ENCODE assay signal across 8 mouse cellular contexts in the genomic region with DNA sequence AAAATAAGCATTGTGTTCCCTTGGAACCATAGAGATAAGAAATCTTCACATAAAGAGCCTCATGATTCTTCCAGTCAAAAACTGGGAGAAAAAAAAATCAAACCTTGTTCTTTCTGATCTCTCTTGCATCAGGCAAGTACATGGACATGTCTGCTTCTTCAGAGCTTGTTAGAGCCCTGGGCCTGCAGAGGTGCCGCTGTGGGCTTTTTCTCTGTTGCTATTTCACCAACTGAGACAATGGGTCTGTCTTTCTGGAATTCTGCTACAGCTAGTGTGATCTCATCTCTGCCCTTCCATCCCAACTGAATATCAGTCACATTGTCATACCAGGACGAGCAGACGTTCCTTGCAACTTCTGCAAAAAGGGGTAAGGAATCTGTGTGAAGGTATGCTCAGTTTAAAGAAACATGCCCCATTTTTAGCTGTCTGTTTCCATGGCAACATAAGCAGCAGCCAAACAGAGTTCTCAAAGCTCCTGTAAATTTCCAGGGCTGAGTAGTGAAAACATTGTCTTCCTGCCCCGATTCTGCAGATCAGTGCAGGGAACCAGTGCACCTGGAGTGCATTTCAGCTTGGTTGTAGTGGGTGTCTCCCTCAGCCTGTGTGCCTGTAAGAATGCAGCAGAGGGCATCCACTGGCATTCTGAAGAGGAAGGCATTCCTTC.
DNase-seq lines count a peak whose midpoint lies in the region; ATAC-seq lines count a peak whose summit lies in the region.

No protein-coding gene starts in this region.

- 9% methylated on average over 4 of the region's 4 CpGs for WGBS in forebrain, embryonic 15.5 days
- WGBS in neural tube, embryonic 15.5 days, result 23% methylated on average over 4 of the region's 4 CpGs

- H3K4me2 ChIP-seq in forebrain, embryonic 15.5 days (replicated peaks), result peak overlapping the region; percentile 22
- H3K4me2 ChIP-seq in neural tube, embryonic 15.5 days, result peak overlapping the region; percentile 25

- H3K27me3 ChIP-seq in forebrain, embryonic 15.5 days, result no peaks in the 10 kb centered on the region
- no peaks in the 10 kb centered on the region for H3K27me3 ChIP-seq in neural tube, embryonic 15.5 days (replicated peaks)

- peak; percentile 67 to 78 for DNase-seq in frontal cortex, adult 2 months (ENCODE audit: extremely low spot score in 1 of 2, low spot score in 1 of 2)
- no peak for DNase-seq in frontal cortex, postnatal 10 days (ENCODE audit: low spot score in 2 of 2)
- DNase-seq in MN1 (ENCODE audit: low spot score), result peak; percentile 26
- peak; percentile 39 to 43 for DNase-seq in layer of hippocampus, postnatal 36 days
- DNase-seq in gastrocnemius, postnatal 10 days, result no peak
- DNase-seq in spleen, postnatal 14 days (ENCODE audit: low spot score in 2 of 2), result no peak

- ATAC-seq in forebrain, embryonic 15.5 days (replicated peaks), result peak; percentile 53; the same call in 1 of the 2 replicates
- ATAC-seq in neural tube, embryonic 15.5 days (ENCODE audit: low FRiP score), result peak; percentile 61

- no peak overlapping the region; the same call in 1 of the 2 replicates for H3K9ac ChIP-seq in forebrain, embryonic 15.5 days (replicated peaks)
- H3K9ac ChIP-seq in neural tube, embryonic 15.5 days (replicated peaks), result no peak overlapping the region; the same call in 1 of the 2 replicates

- H3K4me3 ChIP-seq in forebrain, embryonic 15.5 days, result no peak overlapping the region
- H3K4me3 ChIP-seq in neural tube, embryonic 15.5 days (replicated peaks), result no peak overlapping the region

- no peaks in the 10 kb centered on the region for H3K36me3 ChIP-seq in forebrain, embryonic 15.5 days
- H3K36me3 ChIP-seq in neural tube, embryonic 15.5 days, result no peaks in the 10 kb centered on the region

- H3K27ac ChIP-seq in forebrain, embryonic 15.5 days (replicated peaks), result peak overlapping the region; percentile 77
- H3K27ac ChIP-seq in neural tube, embryonic 15.5 days (replicated peaks), result peak overlapping the region; percentile 60

- no peaks in the 10 kb centered on the region for H3K9me3 ChIP-seq in forebrain, embryonic 15.5 days
- H3K9me3 ChIP-seq in neural tube, embryonic 15.5 days (replicated peaks), result no peaks in the 10 kb centered on the region

- H3K4me1 ChIP-seq in forebrain, embryonic 15.5 days, result peaks cover 18% of the 10 kb centered on the region
- peaks cover 18% of the 10 kb centered on the region for H3K4me1 ChIP-seq in neural tube, embryonic 15.5 days

Comparison
In these comparisons a context has a peak if more than half of its experiments do, and no peak if none do; other contexts are left out.
1. DNase-seq: peak in frontal cortex, adult 2 months (2 of 2), MN1 (single experiment) and layer of hippocampus, postnatal 36 days (2 of 2); none in frontal cortex, postnatal 10 days (0 of 2), gastrocnemius, postnatal 10 days (single experiment) and spleen, postnatal 14 days (0 of 2).